Mouse (Mus musculus): ENCODE measurements around the gene Pink1.
"Not testable (repeated sequence)": the region's sequence is repeated elsewhere in the genome, so short reads cannot be mapped to it uniquely, and the experiment has no call there.

The Pink1 gene

GRCm38 (mm10) chr4:138341393-138341792, 15.3 kb upstream of the Pink1 start:
- no peak for DNase-seq

GRCm38 (mm10) chr4:138339963-138340362, 13.9 kb upstream of the Pink1 start:
- DNase-seq: peak; percentile 45

DNA sequence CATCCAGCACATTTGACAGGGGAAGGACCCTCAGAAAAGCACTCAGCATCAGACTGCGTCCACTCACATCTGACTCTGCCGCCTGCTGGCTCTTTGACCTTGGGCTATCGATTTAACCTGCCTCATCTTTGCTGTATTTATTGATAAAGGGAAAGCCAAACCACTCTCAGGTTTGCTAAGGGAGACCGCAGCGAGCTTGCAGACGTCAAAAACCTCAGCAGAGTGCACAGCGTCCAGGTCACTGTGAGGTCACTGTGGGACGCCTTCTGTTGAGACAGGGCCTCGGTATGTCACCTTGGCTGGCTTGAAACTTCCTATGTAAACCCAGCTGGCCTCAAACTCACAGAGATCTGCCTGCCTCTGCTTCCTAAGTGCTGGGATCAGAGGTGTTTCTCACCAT, 11.2 kb upstream of the Pink1 start:
- DNase-seq: no peak

DNA sequence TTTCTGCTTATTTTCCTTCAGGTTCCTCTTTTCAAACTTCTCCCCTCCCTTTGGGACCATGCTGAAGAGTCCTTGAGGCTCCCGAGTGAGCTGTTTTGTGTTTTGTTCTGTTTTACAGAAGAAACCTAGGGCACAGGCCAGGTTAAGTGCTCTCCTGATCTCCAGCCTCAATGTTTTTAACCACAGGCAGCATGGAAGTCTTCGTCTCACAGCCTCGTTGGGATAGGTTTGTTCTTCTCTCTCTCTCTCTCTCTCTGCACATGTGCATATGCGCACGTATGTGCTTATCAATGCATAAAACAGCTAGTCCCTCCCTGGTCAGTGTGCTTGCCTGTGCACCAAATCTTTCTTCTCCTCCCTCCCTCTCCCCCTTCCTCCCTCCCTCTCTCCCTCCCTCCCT, 10.8 kb upstream of the Pink1 start:
- DNase-seq: no peak

GRCm38 (mm10) chr4:138335648-138336047, 9.5 kb upstream of the Pink1 start:
- no peak for DNase-seq

- no peak for DNase-seq
These were observed 8.9 kb upstream of the Pink1 start for GRCm38 (mm10) chr4:138335036-138335435.

- no peak for DNase-seq
These were observed 7.0 kb upstream of the Pink1 start for GRCm38 (mm10) chr4:138333135-138333534.

DNA sequence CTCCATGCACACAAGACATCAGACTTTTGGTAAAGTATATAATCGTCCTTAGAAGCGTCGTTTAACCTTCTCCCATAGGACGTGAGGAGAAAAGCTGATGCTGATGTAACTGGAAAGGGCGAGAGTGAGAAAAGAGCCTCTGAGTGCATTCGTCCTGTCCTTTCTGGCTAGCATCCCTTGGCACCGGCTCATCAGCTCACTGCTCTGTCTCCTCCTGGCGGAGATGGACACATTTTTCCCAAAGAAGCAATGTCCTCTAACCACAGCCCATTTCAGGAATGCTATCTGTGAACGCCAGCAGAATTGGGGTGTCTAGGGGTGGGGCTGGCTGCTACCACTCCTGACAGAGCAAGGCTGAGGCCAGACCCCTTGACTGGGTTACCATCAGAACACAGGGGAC, 5.5 kb upstream of the Pink1 start:
- DNase-seq: peak; percentile 38

GRCm38 (mm10) chr4:138330264-138330671, 4.2 kb upstream of the Pink1 start:
- DNase-seq: no peak

DNA sequence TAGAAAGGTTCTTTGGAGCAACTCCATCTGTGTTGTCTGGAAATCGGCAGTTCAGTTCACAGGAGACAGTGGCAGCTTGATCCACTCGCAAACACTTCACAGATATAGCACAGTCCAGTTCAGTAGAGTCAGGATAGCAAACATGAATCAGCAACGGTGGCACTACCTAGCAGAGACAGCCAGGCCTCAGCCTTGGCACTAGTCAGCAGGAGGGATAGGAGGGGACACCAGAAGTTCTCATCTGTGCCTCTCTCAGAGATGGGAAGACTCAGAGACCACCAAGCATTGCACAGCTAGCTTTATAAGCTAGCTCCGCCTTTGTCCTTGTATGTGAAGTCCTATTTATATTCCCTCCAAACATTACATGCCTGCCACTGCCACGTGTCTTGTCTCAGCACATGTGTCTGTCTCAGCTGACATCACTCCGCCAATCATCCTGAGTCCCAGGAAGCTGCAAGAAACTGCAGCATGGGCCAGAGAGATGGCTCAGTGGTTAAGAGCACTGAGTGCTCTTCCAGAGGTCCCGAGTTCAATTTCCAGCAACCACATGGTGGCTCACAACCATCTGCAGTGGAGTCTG, 1.9 kb upstream of the Pink1 start:
- DNase-seq: no peak

- not testable (repeated sequence) for DNase-seq
These were observed 1.0 kb upstream of the Pink1 start for GRCm38 (mm10) chr4:138327155-138327554.

DNA sequence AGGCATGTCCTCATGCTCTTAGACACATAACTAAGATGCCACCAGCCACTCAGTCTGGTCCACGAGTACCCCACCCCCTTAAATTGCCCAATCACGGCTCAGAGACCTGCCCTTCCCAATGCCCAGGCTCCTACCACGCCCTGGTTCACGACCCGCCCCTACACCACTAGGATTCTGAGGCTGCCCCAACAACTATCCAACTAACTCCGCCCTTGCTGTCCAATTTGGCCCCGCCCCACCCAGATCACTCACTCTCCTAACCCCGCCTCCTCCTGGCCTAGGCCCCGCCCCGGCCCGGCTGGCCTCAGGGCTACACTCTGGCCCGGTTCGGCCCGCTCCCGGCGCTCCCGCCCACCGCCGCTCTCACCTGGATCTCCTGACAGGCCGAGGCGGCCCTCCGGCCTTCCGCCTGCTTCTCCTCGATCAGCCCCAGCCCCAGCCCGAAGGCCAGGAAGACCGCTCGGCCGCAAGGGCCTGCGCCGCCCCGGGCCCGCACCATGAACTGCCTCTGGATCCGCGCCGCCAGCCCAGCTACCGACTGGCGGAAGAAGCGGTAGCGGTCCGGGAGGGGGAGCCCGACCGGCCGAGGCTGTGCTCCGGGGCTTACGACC, 536 bp downstream of the Pink1 start:
- peak; percentile 95 for DNase-seq

DNA sequence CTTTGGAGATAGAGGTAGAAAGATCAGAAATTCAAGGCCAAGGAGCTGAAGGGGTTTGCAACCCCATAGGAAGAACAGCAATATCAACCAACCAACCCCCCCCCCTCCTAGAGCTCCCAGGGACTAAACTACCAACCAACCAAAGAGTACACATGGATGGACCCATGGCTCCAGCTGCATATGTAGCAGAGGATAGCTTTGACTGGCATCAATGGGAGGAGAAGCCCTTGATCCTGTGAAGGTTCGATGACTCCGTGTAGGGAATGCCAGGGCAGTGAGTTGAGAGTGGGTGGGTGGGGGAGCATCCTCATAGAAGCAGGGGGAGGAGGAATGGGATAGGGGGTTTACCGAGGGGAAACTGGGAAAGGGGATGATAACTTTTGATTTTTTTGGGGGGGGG, 1.7 kb downstream of the Pink1 start:
- DNase-seq: no peak

DNA sequence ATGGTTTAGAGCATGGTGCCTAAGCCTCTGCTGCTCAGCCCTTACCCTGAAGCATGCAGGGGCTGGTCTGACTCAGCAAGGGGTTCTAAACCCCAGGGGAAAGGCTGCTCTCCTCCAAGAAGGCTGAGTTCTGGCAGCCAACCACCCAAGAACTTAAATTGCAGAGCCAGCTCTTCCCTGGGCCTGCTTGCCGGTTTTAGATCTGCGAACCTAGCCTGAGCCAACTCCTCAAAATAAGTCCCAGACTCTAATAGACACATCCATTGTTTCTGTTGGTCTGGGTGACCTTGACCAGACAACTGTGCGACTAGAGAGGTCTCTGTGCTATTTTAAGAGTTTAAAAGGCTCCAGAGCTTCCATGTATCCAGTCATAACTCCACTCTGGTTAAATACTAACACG, 2.4 kb downstream of the Pink1 start:
- no peak for DNase-seq

DNA sequence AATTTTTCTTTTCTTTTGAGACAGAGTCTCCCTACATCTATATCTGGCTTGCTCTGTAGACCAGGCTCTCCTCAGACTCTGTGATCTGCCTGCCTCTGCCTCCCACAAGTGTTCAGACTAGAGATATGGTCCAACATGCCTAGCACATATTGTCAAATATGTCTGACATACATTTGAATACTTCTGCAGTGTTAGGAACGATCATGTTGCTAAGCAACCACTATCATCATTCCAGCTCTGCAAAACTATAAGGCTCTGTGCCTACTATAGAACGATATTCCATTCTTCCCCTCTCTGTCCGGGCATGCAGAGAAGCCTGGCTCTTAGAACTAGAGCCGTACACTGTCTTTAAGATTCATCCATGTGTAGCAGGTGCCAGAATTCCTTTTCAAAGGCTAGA, 3.4 kb downstream of the Pink1 start:
- no peak for DNase-seq

- DNase-seq: no peak
These were observed 4.6 kb downstream of the Pink1 start for GRCm38 (mm10) chr4:138321488-138321887.

- DNase-seq: no peak
These were observed 5.4 kb downstream of the Pink1 start for GRCm38 (mm10) chr4:138320711-138321110.

DNA sequence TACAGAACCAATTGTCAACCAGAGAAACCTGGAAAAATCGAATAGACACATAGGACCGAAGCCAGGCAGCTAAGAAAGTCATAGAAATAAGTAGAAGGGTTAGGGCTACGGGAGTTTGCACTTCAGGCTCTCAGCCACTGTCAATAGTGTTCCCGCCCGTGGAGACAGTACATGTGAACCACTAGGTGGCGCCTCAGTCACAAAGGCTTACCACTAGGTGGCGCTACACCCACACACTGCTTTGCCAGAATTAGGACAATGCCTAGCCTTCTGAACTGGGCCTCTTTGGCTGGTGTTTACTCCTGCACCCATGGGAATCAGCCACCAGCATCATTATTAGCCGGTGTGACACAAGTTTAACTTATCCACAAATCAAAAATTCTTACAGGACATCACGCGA, 6.6 kb downstream of the Pink1 start:
- DNase-seq: peak; percentile 86

DNA sequence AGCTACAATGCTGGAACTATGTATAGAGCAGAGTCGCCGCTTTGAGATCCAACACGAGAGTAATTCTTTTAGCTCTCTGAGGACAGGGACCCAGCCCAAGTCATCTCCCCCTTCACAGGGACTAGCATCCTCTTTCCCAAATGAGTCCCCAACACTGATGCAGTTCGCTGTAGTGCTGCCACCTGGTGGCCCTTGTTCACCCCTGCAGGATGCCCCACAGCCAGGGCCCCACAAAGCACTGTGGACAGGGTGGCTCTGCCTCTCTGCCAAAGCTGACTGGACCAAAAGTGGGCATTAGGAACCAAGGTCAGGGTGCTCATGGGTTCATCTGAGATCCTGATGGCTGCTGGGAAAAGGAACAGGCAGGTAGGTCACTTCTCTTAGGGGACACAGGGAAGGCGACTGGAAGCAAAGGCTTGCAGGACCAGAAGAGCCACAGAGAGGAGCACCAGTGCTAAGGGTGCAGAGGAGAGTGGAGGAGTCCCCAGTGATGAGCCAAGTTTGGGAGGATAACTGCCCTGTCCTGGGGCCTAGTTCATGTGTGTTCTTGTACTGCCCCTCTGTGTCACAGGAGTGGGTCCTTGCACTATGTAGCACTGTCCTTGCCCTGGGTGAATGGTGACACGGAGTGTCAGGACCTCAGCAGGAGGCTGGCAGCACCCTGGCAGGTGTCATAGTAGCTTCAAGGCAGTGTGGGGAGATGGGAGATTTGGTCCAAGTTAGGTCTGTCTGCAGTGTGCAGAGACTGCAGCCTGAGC, 7.4 kb downstream of the Pink1 start:
- peak; percentile 61 for DNase-seq

DNA sequence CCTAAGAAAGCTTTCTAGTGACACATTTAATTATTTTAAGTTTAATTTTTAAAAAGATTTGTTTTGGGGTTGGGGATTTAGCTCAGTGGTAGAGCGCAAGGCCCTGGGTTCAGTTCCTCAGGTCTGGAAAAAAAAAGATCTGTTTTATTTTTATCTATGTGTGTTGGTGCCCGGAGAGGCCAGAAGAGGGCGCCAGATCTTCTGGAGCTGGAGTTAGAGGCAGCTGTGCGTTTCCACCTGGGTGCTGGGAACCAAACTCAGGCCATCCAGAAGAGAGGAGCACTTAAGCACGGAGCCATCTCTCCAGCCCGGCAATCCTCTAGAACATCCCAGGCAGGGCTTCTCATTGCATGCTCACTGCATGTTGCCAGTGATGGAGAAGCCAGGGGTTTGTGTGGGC, 9.7 kb downstream of the Pink1 start:
- DNase-seq: no peak

DNA sequence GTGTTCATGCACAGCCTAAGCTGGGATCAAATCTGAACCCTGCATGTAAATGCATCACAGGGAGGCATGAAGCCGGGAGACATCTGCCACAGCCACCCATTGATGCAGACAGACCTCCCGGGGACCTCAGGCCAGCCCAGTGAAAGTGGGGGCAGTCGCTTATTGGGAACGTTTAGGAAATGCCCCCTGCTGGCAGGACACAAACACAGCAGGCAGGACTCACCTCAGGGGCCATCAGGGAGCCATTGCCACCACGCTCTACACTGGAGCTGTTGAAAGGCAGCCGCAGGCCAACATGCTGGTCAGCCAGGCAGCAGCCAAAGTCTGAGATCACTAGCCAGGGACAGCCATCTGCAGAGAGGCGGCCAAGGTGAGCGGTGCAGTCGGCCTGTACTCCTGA, 10.3 kb downstream of the Pink1 start:
- DNase-seq: no peak

- no peak for DNase-seq
These were observed 12.3 kb downstream of the Pink1 start for GRCm38 (mm10) chr4:138313795-138314194.

DNA sequence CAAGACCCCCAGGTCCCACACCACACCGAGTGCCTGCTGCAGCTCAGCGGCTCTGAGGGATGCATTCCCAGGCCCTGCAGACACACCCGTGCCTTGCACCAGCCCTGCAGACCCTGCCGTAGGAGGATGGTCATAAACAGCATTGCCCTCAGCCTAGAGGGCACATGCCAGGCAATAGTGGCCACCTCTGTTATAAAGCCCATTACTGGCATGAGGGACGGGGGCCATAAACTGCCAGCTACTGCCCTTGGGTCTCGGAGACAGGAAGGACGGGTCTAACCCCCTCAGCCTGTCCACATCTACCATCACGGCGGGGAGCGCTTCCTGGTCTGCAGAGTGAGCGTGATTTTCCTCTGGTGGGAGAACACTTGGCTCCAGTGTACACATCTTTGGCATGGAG, 13.1 kb downstream of the Pink1 start:
- no peak for DNase-seq

GRCm38 (mm10) chr4:138312105-138312504, 14.0 kb downstream of the Pink1 start:
- no peak for DNase-seq

GRCm38 (mm10) chr4:138311595-138311994, 14.5 kb downstream of the Pink1 start:
- DNase-seq: peak; percentile 59
